Mouse (Mus musculus) right cerebral cortex, postnatal 10 days (tissue): ENCODE results near the gene Creb3l2.
"Not testable (repeated sequence)": the region's sequence is repeated elsewhere in the genome, so short reads cannot be mapped to it uniquely, and the experiment has no call there.

Experiments used
- DNase-seq, 2 experiments: peaks; one replicate each; pipeline ENCODE4 v3.0.0; 2021; ENCODE audit warnings: low spot score in 2 of 2

Gene Creb3l2

DNA sequence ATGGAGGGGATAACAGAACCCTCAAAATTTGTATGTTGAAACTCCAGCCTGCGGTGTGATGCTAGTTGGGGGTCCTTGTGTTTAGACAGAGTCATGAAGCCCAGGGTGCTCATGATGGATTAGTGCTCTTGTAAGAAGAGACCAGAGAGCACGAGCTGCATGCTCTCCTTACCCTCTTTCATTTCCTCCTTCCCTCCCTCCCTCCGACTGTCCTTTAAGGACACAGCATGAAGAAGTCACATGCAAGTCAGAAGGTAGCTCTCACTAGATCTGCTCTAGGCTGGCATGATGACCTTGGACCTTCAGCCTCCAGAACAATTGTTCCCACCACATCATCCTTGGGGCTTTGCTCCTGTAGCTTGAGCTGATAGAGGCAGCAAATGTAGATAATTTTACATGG lies 30.2 kb downstream of the Creb3l2 start:
- DNase-seq, result no peak

- no peak for DNase-seq
These were observed 32.1 kb downstream of the Creb3l2 start for GRCm38 (mm10) chr6:37409829-37410228.

DNA sequence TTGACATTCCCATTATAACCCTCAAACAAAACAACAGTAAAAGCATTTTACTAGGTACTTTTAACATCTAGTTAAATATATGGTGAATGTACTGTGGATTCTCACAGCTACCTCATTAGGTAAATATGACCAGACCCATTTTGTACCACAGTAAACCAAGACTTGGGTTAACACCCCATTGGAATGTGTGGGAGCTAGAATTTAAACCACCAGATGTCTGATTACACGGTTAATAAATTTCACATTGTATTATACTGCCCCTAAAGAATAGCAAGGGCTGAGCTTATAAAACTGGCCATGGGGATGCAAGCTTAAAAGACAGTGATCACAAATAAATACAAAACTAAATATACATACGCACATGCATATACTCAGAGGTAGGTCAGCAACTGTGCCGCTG lies 34.1 kb downstream of the Creb3l2 start:
- DNase-seq, result no peak

DNA sequence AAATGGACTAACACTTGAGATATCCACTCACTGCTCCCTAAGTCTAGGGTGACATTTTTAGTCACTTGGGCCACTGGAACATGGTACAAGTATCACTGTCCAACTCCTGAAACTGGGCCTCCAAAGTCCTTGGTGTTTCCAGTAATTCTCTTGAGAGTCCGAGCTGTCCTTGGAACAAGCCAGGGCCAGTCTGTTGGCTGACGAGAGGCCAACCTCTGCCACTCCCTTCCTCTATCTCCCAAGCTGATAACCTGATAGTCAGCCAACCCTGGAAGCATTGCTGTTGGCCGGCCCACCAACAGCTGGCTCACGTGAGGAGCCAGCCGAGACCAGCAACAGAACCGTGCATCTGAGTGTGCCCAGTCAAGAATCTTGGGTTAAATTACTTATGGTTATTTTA lies 35.0 kb downstream of the Creb3l2 start:
- DNase-seq, result no peak

- DNase-seq, result no peak
These were observed 35.9 kb downstream of the Creb3l2 start for GRCm38 (mm10) chr6:37406018-37406417.

- no peak for DNase-seq
These were observed 37.6 kb downstream of the Creb3l2 start for GRCm38 (mm10) chr6:37404325-37404724.

DNA sequence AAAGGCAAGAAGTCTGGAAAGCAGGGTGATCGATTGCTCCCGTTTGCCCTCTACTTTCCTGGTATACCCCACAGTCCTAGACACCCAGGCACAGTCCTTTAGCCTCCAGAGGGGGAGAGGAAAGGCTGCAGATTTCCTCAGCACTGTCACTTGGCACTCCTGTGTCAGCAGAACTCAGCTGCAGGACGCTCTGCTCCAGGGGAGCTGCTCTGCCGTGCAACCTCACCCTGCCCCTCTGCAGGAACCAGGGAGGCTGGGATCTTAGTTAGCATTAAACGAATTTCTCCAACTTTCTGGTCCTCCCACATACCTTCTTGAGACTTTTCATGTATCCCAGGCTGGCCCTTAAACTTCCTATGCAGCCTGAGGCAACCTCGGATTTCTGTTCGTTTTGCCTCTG lies 40.0 kb downstream of the Creb3l2 start:
- no peak for DNase-seq

DNA sequence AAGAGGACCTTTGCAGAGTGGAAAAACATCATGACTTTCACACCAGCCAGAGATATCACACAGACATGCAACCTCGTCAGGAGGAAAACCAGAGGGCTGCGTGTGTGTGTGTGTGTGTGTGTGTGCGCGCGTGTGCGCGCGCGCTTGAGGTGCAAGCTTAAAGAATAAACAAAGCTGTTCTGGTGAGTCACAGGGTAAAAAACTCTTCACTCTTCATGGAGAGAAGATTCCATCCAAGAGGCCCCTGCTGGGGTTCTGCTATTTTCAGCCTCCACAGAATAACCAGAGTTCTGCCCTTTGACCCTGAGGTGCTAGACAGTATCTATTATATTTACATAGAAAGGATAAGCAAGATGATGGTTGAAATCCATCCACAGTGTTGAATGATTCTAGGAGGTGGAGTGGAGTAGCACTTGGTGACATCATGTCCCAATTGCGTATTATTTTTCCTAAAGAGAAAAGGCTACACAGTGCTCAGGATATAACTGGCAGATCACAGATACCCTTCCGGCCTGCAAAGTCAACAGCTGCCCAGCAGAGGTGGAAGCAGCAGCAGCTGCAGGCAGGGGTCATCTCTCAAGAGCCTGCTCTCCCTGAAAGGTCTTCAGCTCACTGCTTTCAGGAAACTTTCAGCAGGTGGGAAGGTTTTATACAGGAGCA lies 41.0 kb downstream of the Creb3l2 start:
- DNase-seq, result no peak

GRCm38 (mm10) chr6:37400167-37400566 lies 41.8 kb downstream of the Creb3l2 start:
- no peak for DNase-seq

DNA sequence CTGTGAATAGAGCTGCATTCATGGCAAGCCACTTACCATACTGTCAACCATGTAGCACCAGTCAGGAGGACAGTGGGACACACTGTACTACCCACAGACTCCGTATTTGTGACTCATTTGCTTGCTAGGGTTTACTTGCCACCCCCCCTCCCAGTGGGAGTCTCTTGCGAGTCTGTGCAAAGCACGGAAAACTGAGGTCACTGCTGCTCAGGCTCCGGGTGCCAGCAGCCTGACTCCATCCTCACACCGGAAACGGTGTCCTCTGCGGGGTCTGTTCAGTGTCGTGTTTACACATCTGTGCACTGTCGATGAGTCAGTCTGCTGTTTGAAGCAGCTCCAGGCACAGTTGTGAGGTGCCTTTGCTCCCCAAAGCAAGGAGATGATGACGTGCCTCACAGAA lies 43.0 kb downstream of the Creb3l2 start:
- no peak for DNase-seq

GRCm38 (mm10) chr6:37397973-37398372 lies 44.0 kb downstream of the Creb3l2 start:
- no peak for DNase-seq

DNA sequence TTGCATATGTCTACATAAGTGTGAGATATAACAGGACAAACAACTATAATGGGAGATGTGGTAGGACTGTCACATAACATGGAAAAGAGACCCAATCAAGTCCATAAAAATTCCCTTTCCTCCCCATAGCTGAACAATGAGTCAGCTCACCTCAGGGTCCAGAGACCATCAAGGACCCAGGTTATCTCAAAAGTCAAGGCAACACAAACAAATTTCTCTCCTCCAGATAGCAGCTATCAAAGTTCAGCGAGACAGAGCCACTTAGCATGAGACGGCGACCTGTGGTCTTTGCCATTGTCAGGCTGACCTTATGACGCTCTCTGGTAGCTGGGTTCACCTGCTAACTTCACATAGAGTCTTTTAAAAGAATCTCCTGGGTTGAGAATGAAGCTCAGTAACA lies 44.7 kb downstream of the Creb3l2 start:
- DNase-seq, result no peak

- DNase-seq, result no peak
These were observed 45.8 kb downstream of the Creb3l2 start for GRCm38 (mm10) chr6:37396127-37396526.

DNA sequence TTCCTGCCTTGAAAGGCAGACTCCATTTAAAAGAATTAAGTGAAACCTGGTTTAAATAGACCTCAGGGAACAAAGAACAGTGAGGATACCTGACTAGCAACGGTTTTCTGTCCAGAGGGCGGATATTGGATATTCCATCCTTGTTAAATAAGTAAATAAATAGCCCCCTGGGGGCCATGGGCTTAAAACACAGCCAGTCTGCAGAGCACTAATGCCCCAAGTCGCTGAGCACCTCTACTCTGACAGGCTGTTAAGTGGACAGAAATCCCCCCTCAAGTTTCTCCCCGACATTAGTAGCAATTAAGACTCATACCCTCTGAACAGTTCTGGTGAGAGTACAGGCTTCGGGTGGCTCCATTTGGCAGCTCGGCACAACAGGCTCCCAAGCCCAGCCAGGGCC lies 48.7 kb downstream of the Creb3l2 start:
- DNase-seq, result no peak

- DNase-seq, result peak in 1 of 2 experiments; percentile 31
These were observed 49.7 kb downstream of the Creb3l2 start for GRCm38 (mm10) chr6:37392262-37392661.

- DNase-seq, result no peak
These were observed 50.6 kb downstream of the Creb3l2 start for GRCm38 (mm10) chr6:37391313-37391712.

- DNase-seq, result no peak
These were observed 53.0 kb downstream of the Creb3l2 start for GRCm38 (mm10) chr6:37388960-37389359.

DNA sequence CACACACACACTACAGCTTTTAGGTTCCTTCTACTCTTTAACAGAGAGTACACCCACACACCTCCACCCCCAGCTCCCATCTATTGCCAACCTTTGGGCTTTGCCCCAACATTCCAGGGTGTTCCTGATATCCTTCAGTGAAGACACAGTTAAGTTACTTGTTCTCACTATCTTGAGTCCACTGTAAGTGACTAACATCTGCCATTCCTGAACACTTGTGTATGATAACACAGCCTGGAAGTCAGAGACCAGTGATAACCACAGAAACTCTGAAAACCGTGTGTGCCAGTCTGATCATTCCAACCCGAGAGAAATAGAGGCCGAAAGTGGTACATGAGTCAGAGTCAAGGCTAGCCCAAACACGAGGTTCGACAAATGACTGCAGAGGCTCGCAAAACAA lies 53.4 kb downstream of the Creb3l2 start:
- DNase-seq, result no peak

DNA sequence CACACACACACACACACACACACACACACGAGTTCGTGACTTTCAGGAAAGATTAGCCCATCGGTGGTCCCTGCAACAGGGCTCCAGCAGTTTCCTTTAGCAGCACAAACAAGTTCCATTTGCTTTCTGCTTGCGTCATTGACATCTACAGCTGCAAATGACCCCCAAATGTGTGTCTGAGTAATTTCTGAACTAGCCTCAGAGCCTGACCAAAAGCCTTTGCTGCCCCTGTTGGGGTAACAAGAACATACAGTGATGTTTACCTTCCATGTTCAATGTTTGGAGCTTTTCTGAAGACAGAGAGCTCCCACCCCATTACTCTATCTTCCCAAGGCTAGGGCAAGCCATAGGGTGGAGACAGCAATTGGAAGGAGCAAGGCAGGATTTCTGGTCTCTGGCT lies 54.7 kb downstream of the Creb3l2 start:
- no peak for DNase-seq

GRCm38 (mm10) chr6:37385602-37386285 lies 56.2 kb downstream of the Creb3l2 start:
- DNase-seq, result no peak

GRCm38 (mm10) chr6:37382761-37383160 lies 59.2 kb downstream of the Creb3l2 start:
- DNase-seq, result no peak

DNA sequence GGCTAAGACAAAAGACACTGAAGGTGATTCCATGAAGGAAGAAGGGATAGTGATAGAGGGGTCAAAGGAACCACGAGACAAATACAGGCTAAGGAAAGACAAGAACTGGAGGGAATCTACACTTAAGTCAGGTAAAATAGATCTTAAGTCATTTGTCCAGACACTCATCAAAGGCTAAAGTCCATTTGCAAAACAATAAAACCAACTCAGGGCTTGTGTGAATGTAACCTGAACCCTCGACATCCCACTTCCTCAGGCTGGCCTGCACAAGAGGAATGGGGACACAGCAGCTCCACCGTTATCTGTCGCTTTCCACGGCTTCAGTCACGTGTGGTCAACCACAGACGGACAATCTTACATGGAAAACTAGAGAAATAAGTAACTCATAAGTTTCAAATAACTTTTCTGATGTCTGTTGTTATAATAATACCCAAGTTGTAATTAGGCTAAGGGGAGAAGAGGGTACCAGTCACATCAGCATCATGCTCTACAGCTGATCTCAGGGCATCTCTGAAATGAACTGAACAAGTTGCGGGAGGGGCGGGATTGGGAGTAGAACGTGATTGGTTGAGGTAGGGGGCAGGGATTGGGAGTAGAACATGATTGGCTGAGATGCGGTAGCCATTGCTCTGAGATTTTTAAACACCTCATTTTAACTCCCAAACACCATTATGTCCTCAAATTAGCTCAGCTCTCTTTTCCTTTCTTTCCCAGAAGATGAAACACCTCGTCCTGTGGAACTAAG lies 63.9 kb downstream of the Creb3l2 start:
- DNase-seq, result no peak

GRCm38 (mm10) chr6:37377387-37377786 lies 64.6 kb downstream of the Creb3l2 start:
- not testable (repeated sequence) for DNase-seq
